Mouse (Mus musculus): Measurements from ENCODE around the gene Gart. TPM values are rescaled to one million over a fixed set of nuclear protein-coding genes. Genes with fewer than 3 reads are reported as not detected.

Gene Gart
- polyA plus RNA-seq, 1 experiment from 2014 or later: 99.0 TPM

- WGBS: 40% methylated on average over 9 of the region's 9 CpGs
- no peak overlapping the region for H3K9ac ChIP-seq
- no peak for ATAC-seq (ENCODE audit: insufficient number of reproducible peaks, low FRiP score, low TSS enrichment, low read depth)
- H3K4me3 ChIP-seq: no peak overlapping the region
- peaks cover 10% of the 10 kb centered on the region for H3K27me3 ChIP-seq
- no peaks in the 10 kb centered on the region for H3K9me3 ChIP-seq
- peaks cover 6% of the 10 kb centered on the region for H3K4me1 ChIP-seq
- no peak overlapping the region for H3K27ac ChIP-seq
- no peak overlapping the region for H3K4me2 ChIP-seq
- no peaks in the 10 kb centered on the region for H3K36me3 ChIP-seq
Measured at GRCm38 (mm10) chr16:91601693-91602092, 45.1 kb downstream of the Gart start.

GRCm38 (mm10) chr16:91601081-91601480 is 45.7 kb downstream of the Gart start:
- H3K27ac ChIP-seq: no peak overlapping the region
- H3K36me3 ChIP-seq: no peaks in the 10 kb centered on the region
- H3K4me3 ChIP-seq: no peak overlapping the region
- H3K9ac ChIP-seq: no peak overlapping the region
- peaks cover 11% of the 10 kb centered on the region for H3K4me1 ChIP-seq
- no peaks in the 10 kb centered on the region for H3K9me3 ChIP-seq
- peaks cover 10% of the 10 kb centered on the region for H3K27me3 ChIP-seq
- 45% methylated on average over 4 of the region's 4 CpGs for WGBS
- no peak for ATAC-seq (ENCODE audit: insufficient number of reproducible peaks, low FRiP score, low TSS enrichment, low read depth)
- no peak overlapping the region for H3K4me2 ChIP-seq

GRCm38 (mm10) chr16:91599242-91599641 is 47.5 kb downstream of the Gart start:
- Histone ChIP-seq H3K4me1 (peaks cover 16% of the 10 kb centered on the region), H3K9ac (no peak overlapping the region), H3K4me3 (no peak overlapping the region), H3K4me2 (no peak overlapping the region), H3K27me3 (peaks cover 10% of the 10 kb centered on the region), H3K27ac (no peak overlapping the region), H3K36me3 (no peaks in the 10 kb centered on the region), H3K9me3 (no peaks in the 10 kb centered on the region)
- ATAC-seq (ENCODE audit: insufficient number of reproducible peaks, low FRiP score, low TSS enrichment, low read depth): no peak

- Histone ChIP-seq H3K4me3 (peak within 1 kb of the TSS; percentile 84), H3K9ac (peak within 1 kb of the TSS; percentile 64), H3K9me3 (no peaks in the 10 kb centered on the region), H3K36me3 (no peaks in the 10 kb centered on the region), H3K4me2 (peak within 1 kb of the TSS; percentile 95), H3K27ac (peak within 1 kb of the TSS; percentile 51), H3K4me1 (peaks cover 16% of the 10 kb centered on the region), H3K27me3 (peaks cover 10% of the 10 kb centered on the region)
- peak; percentile 99 for ATAC-seq (ENCODE audit: insufficient number of reproducible peaks, low FRiP score, low TSS enrichment, low read depth)
- under 1% methylated on average over 29 of the region's 34 CpGs for WGBS
Measured at GRCm38 (mm10) chr16:91597672-91598010, 49.1 kb downstream of the Gart start, which contains the start of gene Tmem50b. Tmem50b (minus strand) TSS chr16:91597800.

GRCm38 (mm10) chr16:91596779-91597671 is 49.7 kb downstream of the Gart start:
- Histone ChIP-seq H3K27ac (peak overlapping the region; percentile 51), H3K4me2 (peak overlapping the region; percentile 95), H3K4me1 (peaks cover 16% of the 10 kb centered on the region), H3K9ac (peak overlapping the region; percentile 64), H3K36me3 (no peaks in the 10 kb centered on the region), H3K27me3 (peaks cover 10% of the 10 kb centered on the region), H3K9me3 (no peaks in the 10 kb centered on the region), H3K4me3 (peak overlapping the region; percentile 84)
- WGBS: 1% methylated on average over 65 of the region's 75 CpGs
- peak; percentile 64; the same call in 1 of the 2 replicates for ATAC-seq (ENCODE audit: insufficient number of reproducible peaks, low FRiP score, low TSS enrichment, low read depth)

- no peak for ATAC-seq (ENCODE audit: insufficient number of reproducible peaks, low FRiP score, low TSS enrichment, low read depth)
- Histone ChIP-seq H3K9ac (no peak overlapping the region; the same call in 1 of the 2 replicates), H3K9me3 (no peaks in the 10 kb centered on the region), H3K4me2 (peak overlapping the region; percentile 95), H3K4me1 (peaks cover 16% of the 10 kb centered on the region), H3K4me3 (peak overlapping the region; percentile 84), H3K36me3 (no peaks in the 10 kb centered on the region), H3K27me3 (peaks cover 10% of the 10 kb centered on the region), H3K27ac (peak overlapping the region; percentile 51)
- WGBS: 14% methylated on average over 9 of the region's 9 CpGs
Measured at GRCm38 (mm10) chr16:91596397-91596778, 50.4 kb downstream of the Gart start.

- Histone ChIP-seq H3K4me1 (peaks cover 16% of the 10 kb centered on the region), H3K36me3 (no peaks in the 10 kb centered on the region), H3K27me3 (peaks cover 10% of the 10 kb centered on the region), H3K4me2 (no peak overlapping the region), H3K9ac (no peak overlapping the region), H3K4me3 (no peak overlapping the region), H3K27ac (no peak overlapping the region), H3K9me3 (no peaks in the 10 kb centered on the region)
- WGBS: 65% methylated on average over 6 of the region's 6 CpGs
- no peak for ATAC-seq (ENCODE audit: insufficient number of reproducible peaks, low FRiP score, low TSS enrichment, low read depth)
Measured at GRCm38 (mm10) chr16:91595076-91595475, 51.7 kb downstream of the Gart start.

GRCm38 (mm10) chr16:91593262-91593661 is 53.5 kb downstream of the Gart start:
- ATAC-seq (ENCODE audit: insufficient number of reproducible peaks, low FRiP score, low TSS enrichment, low read depth): no peak
- Histone ChIP-seq H3K9me3 (no peaks in the 10 kb centered on the region), H3K9ac (no peak overlapping the region), H3K27me3 (peaks cover 3% of the 10 kb centered on the region; the same call in 1 of the 2 replicates), H3K36me3 (no peaks in the 10 kb centered on the region), H3K4me1 (peaks cover 16% of the 10 kb centered on the region), H3K27ac (no peak overlapping the region), H3K4me3 (no peak overlapping the region), H3K4me2 (no peak overlapping the region)
- WGBS: 52% methylated on average over 3 of the region's 3 CpGs

- Histone ChIP-seq H3K9me3 (no peaks in the 10 kb centered on the region), H3K4me3 (no peak overlapping the region), H3K36me3 (no peaks in the 10 kb centered on the region), H3K9ac (no peak overlapping the region), H3K27ac (no peak overlapping the region), H3K27me3 (0 out of 2 replicates have a peak, but pooled peaks cover 3% of the 10 kb centered on the region), H3K4me2 (no peak overlapping the region), H3K4me1 (peaks cover 20% of the 10 kb centered on the region)
- WGBS: 65% methylated on average over 8 of the region's 8 CpGs
- no peak for ATAC-seq (ENCODE audit: insufficient number of reproducible peaks, low FRiP score, low TSS enrichment, low read depth)
Measured at GRCm38 (mm10) chr16:91592162-91592561, 54.6 kb downstream of the Gart start.

- Histone ChIP-seq H3K4me2 (no peak overlapping the region), H3K27me3 (no peaks in the 10 kb centered on the region), H3K4me1 (peaks cover 5% of the 10 kb centered on the region; the same call in 1 of the 2 replicates), H3K27ac (no peak overlapping the region), H3K9me3 (no peaks in the 10 kb centered on the region), H3K9ac (no peak overlapping the region), H3K36me3 (0 out of 2 replicates have a peak, but pooled peaks cover 4% of the 10 kb centered on the region), H3K4me3 (no peak overlapping the region)
- no peak for ATAC-seq (ENCODE audit: insufficient number of reproducible peaks, low FRiP score, low TSS enrichment, low read depth)
- 92% methylated on average over 3 of the region's 3 CpGs for WGBS
Measured at GRCm38 (mm10) chr16:91588703-91589102, 58.0 kb downstream of the Gart start.

- H3K9me3 ChIP-seq: no peaks in the 10 kb centered on the region
- H3K4me3 ChIP-seq: no peak overlapping the region
- no peak overlapping the region for H3K27ac ChIP-seq
- peaks cover 5% of the 10 kb centered on the region; the same call in 1 of the 2 replicates for H3K4me1 ChIP-seq
- H3K4me2 ChIP-seq: no peak overlapping the region
- ATAC-seq (ENCODE audit: insufficient number of reproducible peaks, low FRiP score, low TSS enrichment, low read depth): no peak
- 55% methylated on average over 6 of the region's 6 CpGs for WGBS
- no peaks in the 10 kb centered on the region for H3K27me3 ChIP-seq
- H3K9ac ChIP-seq: no peak overlapping the region
- 0 out of 2 replicates have a peak, but pooled peaks cover 4% of the 10 kb centered on the region for H3K36me3 ChIP-seq
Measured at GRCm38 (mm10) chr16:91587730-91588453, 58.9 kb downstream of the Gart start.

GRCm38 (mm10) chr16:91586244-91586643 is 60.5 kb downstream of the Gart start:
- Histone ChIP-seq H3K4me3 (no peak overlapping the region), H3K9ac (no peak overlapping the region), H3K4me1 (peaks cover 5% of the 10 kb centered on the region; the same call in 1 of the 2 replicates), H3K27ac (no peak overlapping the region), H3K27me3 (no peaks in the 10 kb centered on the region), H3K4me2 (no peak overlapping the region), H3K36me3 (peaks cover 7% of the 10 kb centered on the region; the same call in 1 of the 2 replicates), H3K9me3 (no peaks in the 10 kb centered on the region)
- 87% methylated on average over 6 of the region's 6 CpGs for WGBS
- no peak for ATAC-seq (ENCODE audit: insufficient number of reproducible peaks, low FRiP score, low TSS enrichment, low read depth)

Data from limb, embryonic 15.5 days (tissue).